Comparison of ENCODE assay signal across 9 mouse cellular contexts in the genomic region with DNA sequence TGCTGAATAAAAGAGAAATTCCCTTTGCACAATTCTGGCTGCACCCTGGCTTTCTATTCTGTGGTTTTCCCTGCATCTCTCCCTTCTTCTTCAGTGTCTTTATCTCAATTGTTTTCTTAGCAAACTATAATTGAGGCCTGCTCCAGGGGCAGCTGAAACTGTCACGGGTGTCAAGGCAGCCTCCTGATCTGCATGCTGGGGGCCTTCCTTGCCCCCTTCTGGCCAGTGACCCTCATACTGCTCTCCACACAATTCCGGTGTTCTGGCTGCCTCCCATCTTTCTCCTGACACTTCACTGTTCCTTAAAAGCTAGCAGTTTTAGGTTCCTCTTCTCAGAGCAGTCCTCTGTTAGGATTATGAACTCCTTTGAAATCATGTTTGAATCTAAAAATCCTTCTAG. TPM values are rescaled to one million over a fixed set of nuclear protein-coding genes. Genes with fewer than 3 reads are reported as not detected.
DNase-seq lines count a peak whose midpoint lies in the region; ATAC-seq and TF ChIP-seq lines count a peak whose summit lies in the region.
"Had no signal": no experiment of that assay in that cellular context is flagged by ENCODE, and none has a peak within 500 bp of the region (broad histone marks: within the 10 kb centered on the region; RNA-seq: fewer than 3 reads in every experiment).

No protein-coding gene starts in this region.

- H3K9ac ChIP-seq in kidney, postnatal 0 days (ENCODE audit: low read depth, low read length) = peak overlapping the region; percentile 89; the same call in 1 of the 2 replicates
- H3K9ac ChIP-seq in hindbrain, embryonic 16.5 days (ENCODE audit: low read depth, low read length) = peak overlapping the region; percentile 73
- H3K9ac ChIP-seq in midbrain, postnatal 0 days (replicated peaks; ENCODE audit: low read length, poor library complexity, severe bottlenecking) = peak overlapping the region; percentile 64; the same call in 1 of the 2 replicates

- peak; percentile 8 for DNase-seq in kidney, postnatal 0 days (ENCODE audit: low spot score)
- DNase-seq in kidney, postnatal 14 days = no peak
- DNase-seq in midbrain, postnatal 0 days (ENCODE audit: low spot score) = no peak
- DNase-seq in cerebellum, postnatal 36 days = no peak
- no peak for DNase-seq in thymus, postnatal 25 days
- DNase-seq in frontal cortex, postnatal 10 days (ENCODE audit: low spot score in 2 of 2) = no peak
- DNase-seq: kidney, adult 9 months had no signal

- 8% methylated on average over 2 of the region's 2 CpGs for WGBS in kidney, postnatal 0 days
- 11% methylated on average over 2 of the region's 2 CpGs for WGBS in hindbrain, embryonic 16.5 days
- WGBS in midbrain, postnatal 0 days = 14% methylated on average over 2 of the region's 2 CpGs

- H3K9me3 ChIP-seq in kidney, postnatal 0 days (replicated peaks; ENCODE audit: low read length) = no peaks in the 10 kb centered on the region
- no peaks in the 10 kb centered on the region for H3K9me3 ChIP-seq in hindbrain, embryonic 16.5 days (ENCODE audit: control insufficient read depth, low read length)
- no peaks in the 10 kb centered on the region for H3K9me3 ChIP-seq in midbrain, postnatal 0 days (ENCODE audit: low read length)

- H3K4me2 ChIP-seq in kidney, postnatal 0 days (ENCODE audit: low read length) = peak overlapping the region; percentile 72
- H3K4me2 ChIP-seq in hindbrain, embryonic 16.5 days (ENCODE audit: low read length) = peak overlapping the region; percentile 90
- peak overlapping the region; percentile 77 for H3K4me2 ChIP-seq in midbrain, postnatal 0 days (ENCODE audit: low read depth, low read length, poor library complexity, severe bottlenecking)

- no peak for TF ChIP-seq POLR2A in cortical plate, adult 2 months (IDR thresholded peaks at IDR 0.05; ENCODE audit: extremely low read depth, insufficient read depth, low read length)

- peaks cover 27% of the 10 kb centered on the region for H3K36me3 ChIP-seq in kidney, postnatal 0 days (ENCODE audit: insufficient read depth, low read length)
- peaks cover 21% of the 10 kb centered on the region for H3K36me3 ChIP-seq in hindbrain, embryonic 16.5 days (ENCODE audit: control insufficient read depth, insufficient read depth, low read length)
- H3K36me3 ChIP-seq in midbrain, postnatal 0 days (ENCODE audit: insufficient read depth, low read length) = peaks cover 28% of the 10 kb centered on the region

- H3K27me3 ChIP-seq in kidney, postnatal 0 days (ENCODE audit: insufficient read depth, low read length) = no peaks in the 10 kb centered on the region
- H3K27me3 ChIP-seq in hindbrain, embryonic 16.5 days (replicated peaks; ENCODE audit: control insufficient read depth, insufficient read depth, low read length) = no peaks in the 10 kb centered on the region
- H3K27me3 ChIP-seq in midbrain, postnatal 0 days (ENCODE audit: insufficient read depth, low read length) = no peaks in the 10 kb centered on the region

- TF ChIP-seq CTCF in kidney, postnatal 0 days (IDR thresholded peaks at IDR 0.05; ENCODE audit: low read depth) = no peak
- TF ChIP-seq CTCF in cortical plate, adult 2 months (IDR thresholded peaks at IDR 0.05; ENCODE audit: extremely low read depth, insufficient read depth, low read length) = no peak
- TF ChIP-seq CTCF in midbrain, postnatal 0 days (IDR thresholded peaks at IDR 0.05) = 0 out of 2 replicates have a peak, but pooled peaks have one; percentile 5

- no peak overlapping the region for H3K27ac ChIP-seq in kidney, postnatal 0 days
- no peak overlapping the region for H3K27ac ChIP-seq in cortical plate, adult 2 months (ENCODE audit: insufficient read depth, low read length)
- H3K27ac ChIP-seq in hindbrain, embryonic 16.5 days (ENCODE audit: low read depth, low read length) = no peak overlapping the region
- H3K27ac ChIP-seq in midbrain, postnatal 0 days (ENCODE audit: low read depth, low read length) = no peak overlapping the region

- H3K4me1 ChIP-seq in kidney, postnatal 0 days (replicated peaks; ENCODE audit: insufficient read depth, low read length) = peaks cover 10% of the 10 kb centered on the region; the same call in 1 of the 2 replicates
- H3K4me1 ChIP-seq in cortical plate, adult 2 months (ENCODE audit: control insufficient read depth, insufficient read depth, low read length) = no peaks in the 10 kb centered on the region
- H3K4me1 ChIP-seq in hindbrain, embryonic 16.5 days (ENCODE audit: control insufficient read depth, insufficient read depth, low read depth, low read length) = peaks cover 12% of the 10 kb centered on the region
- H3K4me1 ChIP-seq in midbrain, postnatal 0 days (ENCODE audit: insufficient read depth, low read length) = peaks cover 4% of the 10 kb centered on the region; the same call in 1 of the 2 replicates

- H3K4me3 ChIP-seq in kidney, postnatal 0 days (replicated peaks; ENCODE audit: low read depth, low read length) = peak overlapping the region; percentile 86
- H3K4me3 ChIP-seq in cortical plate, adult 2 months (ENCODE audit: insufficient read depth, low read length) = peak overlapping the region; percentile 77; the same call in 1 of the 2 replicates
- H3K4me3 ChIP-seq in hindbrain, embryonic 16.5 days (ENCODE audit: low read length) = peak overlapping the region; percentile 76
- peak overlapping the region; percentile 77 for H3K4me3 ChIP-seq in midbrain, postnatal 0 days (ENCODE audit: low read depth, low read length)

- no peak for ATAC-seq in kidney, postnatal 0 days (replicated peaks; ENCODE audit: low FRiP score, low read depth)
- no peak for ATAC-seq in hindbrain, embryonic 16.5 days
- ATAC-seq in midbrain, postnatal 0 days (ENCODE audit: low FRiP score) = no peak

RNA-seq across cellular contexts. Expression of gene Poc5, which starts 1.2 kb away (rescaled TPM):
- polyA plus RNA-seq in kidney, postnatal 0 days (2015; fragmentation: Nextera tagmentation; extraction: Ambion mirVana) = 10.6 and 11.5 TPM in 2 replicates
- 17.0 and 17.4 TPM in 2 replicates for polyA plus RNA-seq in cortical plate, adult 2 months (2012; rRNA removed)
- polyA plus RNA-seq in hindbrain, embryonic 16.5 days (2015; fragmentation: Nextera tagmentation; extraction: Ambion mirVana) = 16.4 and 19.0 TPM in 2 replicates
- 24.0 and 27.7 TPM in 2 replicates for total RNA-seq in midbrain, postnatal 0 days (2014; rRNA removed)
- 15.7 and 16.3 TPM in 2 replicates for polyA plus RNA-seq in midbrain, postnatal 0 days (2015; fragmentation: Nextera tagmentation; extraction: Ambion mirVana)
